Mouse (Mus musculus) hindbrain, embryonic 11.5 days (tissue): ENCODE results near the gene Sstr5. TPM values are rescaled to one million over a fixed set of nuclear protein-coding genes. Genes with fewer than 3 reads are reported as not detected.
A peak's percentile ranks its signal among the peaks of the same experiment; 100 is the strongest.

ENCODE experiments used
- ATAC-seq: fragments of 200-750 bp; cut with Nextera tagmentation; 2 replicates; pipeline ENCODE4 v1.8.0; 2017; ENCODE audit warnings: mild to moderate bottlenecking, moderate TSS enrichment, moderate library complexity; ENCODE audit not compliant: low FRiP score
- DNase-seq: peaks from one replicate; pipeline ENCODE4 v3.0.0-alpha.2; 2015; ENCODE audit warnings: low spot score
- H3K27ac ChIP-seq: fragments of 300-500 bp; sonication (generic); 2 replicates; pipeline ENCODE4 v1.5.1; 2014; ENCODE audit warnings: mild to moderate bottlenecking, low read depth, low read length
- H3K27me3 ChIP-seq: fragments of 300-500 bp; sonication (generic); 2 replicates; pipeline ENCODE4 v1.6.1; 2014; ENCODE audit warnings: mild to moderate bottlenecking, low read length, moderate library complexity, mixed read lengths; ENCODE audit not compliant: control insufficient read depth, insufficient read depth
- H3K36me3 ChIP-seq: fragments of 300-500 bp; sonication (generic); 2 replicates; pipeline ENCODE4 v1.6.1; 2014; ENCODE audit warnings: mild to moderate bottlenecking, low read length, moderate library complexity, mixed read lengths; ENCODE audit not compliant: control insufficient read depth, insufficient read depth
- H3K4me1 ChIP-seq: fragments of 300-500 bp; sonication (generic); replicated peaks from 2 replicates; pipeline ENCODE4 v1.6.1; 2014; ENCODE audit warnings: low read length, mixed read lengths; ENCODE audit not compliant: control insufficient read depth, insufficient read depth
- H3K4me2 ChIP-seq: fragments of 300-500 bp; sonication (generic); replicated peaks from 2 replicates; pipeline ENCODE4 v1.6.1; 2014; ENCODE audit warnings: mild to moderate bottlenecking, low read depth, low read length
- H3K4me3 ChIP-seq: fragments of 300-500 bp; sonication (generic); 2 replicates; pipeline ENCODE4 v1.5.1; 2014; ENCODE audit warnings: low read depth, low read length
- H3K9ac ChIP-seq: fragments of 300-500 bp; sonication (generic); 2 replicates; pipeline ENCODE4 v1.6.1; 2014; ENCODE audit warnings: low read depth, low read length
- H3K9me3 ChIP-seq: fragments of 300-500 bp; sonication (generic); 2 replicates; pipeline ENCODE4 v1.6.1; 2016; ENCODE audit warnings: low read length; ENCODE audit not compliant: control insufficient read depth
- whole genome bisulfite sequencing: fragments of 180-500 bp; shearing (Covaris S2); extraction: QIAGEN DNeasy Blood & Tissue Kit; methylation state at CpG from one replicate; pipeline ENCODE4 v1.1.7; 2014; 5-methylcytosine and 5-hydroxymethylcytosine counted together
- polyA plus RNA-seq: library from polyadenylated mRNA; unstranded; fragments of >200 nt; fragmentation: Nextera tagmentation; extraction: Ambion mirVana; gene quantifications from 2 replicates; pipeline ENCODE4 v1.2.1, GENCODE M21; 2014

Sstr5 gene
- polyA plus RNA-seq, 1 experiment from 2014 or later, result 0.12 TPM

DNA sequence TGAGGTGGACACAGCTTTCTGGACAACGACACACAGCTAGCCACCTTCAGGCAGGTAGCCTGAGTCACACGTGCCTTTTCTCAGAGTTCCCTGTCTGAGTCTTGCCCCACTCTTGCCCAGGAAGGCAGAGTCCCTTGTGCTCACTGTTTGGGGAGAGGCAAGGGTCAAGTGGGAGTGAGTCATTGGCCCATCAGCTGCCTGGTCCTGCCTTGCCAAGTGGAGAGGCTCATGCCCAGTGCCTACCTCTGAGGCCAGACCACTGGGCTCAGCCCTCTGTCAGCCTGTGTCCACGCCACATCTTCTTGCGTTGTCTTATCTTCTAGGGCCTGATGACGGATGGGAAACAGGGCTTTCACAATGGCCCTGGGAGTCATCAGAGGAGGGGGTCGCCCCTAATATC is 29.3 kb downstream of the Sstr5 start:
- ATAC-seq (no peak), DNase-seq (no peak)
- peaks cover 3% of the 10 kb centered on the region for H3K27me3 ChIP-seq

DNA sequence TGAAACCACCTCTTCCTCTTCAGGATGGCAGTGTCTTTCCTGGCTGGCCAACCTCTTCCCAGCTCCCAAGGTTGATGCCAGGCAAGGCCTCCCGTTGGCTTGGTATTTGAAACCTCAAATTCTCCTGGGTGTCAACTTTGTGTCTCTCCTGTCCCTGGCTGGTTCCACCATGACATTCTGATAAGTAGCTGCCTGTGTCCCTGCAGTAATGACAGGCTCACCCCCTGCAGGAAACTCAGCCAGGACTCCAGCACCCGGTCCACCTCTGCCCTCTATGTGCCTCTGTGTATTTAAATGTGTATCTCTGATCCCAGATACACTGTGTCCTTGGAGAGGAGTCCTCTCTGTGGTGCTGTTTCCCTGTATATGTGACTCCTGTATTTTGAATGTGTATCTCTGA is 30.8 kb downstream of the Sstr5 start:
- 81% methylated on average over 2 of the region's 2 CpGs for WGBS
- Histone ChIP-seq H3K9me3 (no peaks in the 10 kb centered on the region), H3K4me2 (no peak overlapping the region), H3K4me3 (no peak overlapping the region), H3K4me1 (peaks cover 7% of the 10 kb centered on the region), H3K27me3 (no peaks in the 10 kb centered on the region; the same call in 1 of the 2 replicates), H3K9ac (no peak overlapping the region), H3K36me3 (no peaks in the 10 kb centered on the region), H3K27ac (no peak overlapping the region)
- no peak for DNase-seq
- ATAC-seq, result no peak

More for the DNA sequence above, 29.3 kb downstream of the Sstr5 start:
- 74% methylated on average over 6 of the region's 6 CpGs for WGBS
- Histone ChIP-seq H3K9me3 (no peaks in the 10 kb centered on the region), H3K4me2 (no peak overlapping the region), H3K36me3 (no peaks in the 10 kb centered on the region), H3K9ac (no peak overlapping the region), H3K27ac (no peak overlapping the region), H3K4me1 (peaks cover 3% of the 10 kb centered on the region), H3K4me3 (no peak overlapping the region)

GRCm38 (mm10) chr17:25464091-25464490 is 33.0 kb downstream of the Sstr5 start:
- H3K9ac ChIP-seq, result no peak overlapping the region
- H3K27ac ChIP-seq, result no peak overlapping the region
- no peaks in the 10 kb centered on the region for H3K9me3 ChIP-seq
- H3K36me3 ChIP-seq, result no peaks in the 10 kb centered on the region
- H3K4me1 ChIP-seq, result peaks cover 7% of the 10 kb centered on the region
- ATAC-seq, result no peak
- no peaks in the 10 kb centered on the region for H3K27me3 ChIP-seq
- no peak for DNase-seq
- 83% methylated on average over 4 of the region's 4 CpGs for WGBS
- H3K4me3 ChIP-seq, result no peak overlapping the region
- no peak overlapping the region for H3K4me2 ChIP-seq

- Histone ChIP-seq H3K36me3 (no peaks in the 10 kb centered on the region), H3K4me3 (no peak overlapping the region), H3K9me3 (no peaks in the 10 kb centered on the region), H3K4me2 (no peak overlapping the region), H3K27me3 (no peaks in the 10 kb centered on the region), H3K9ac (no peak overlapping the region), H3K4me1 (peaks cover 7% of the 10 kb centered on the region), H3K27ac (no peak overlapping the region)
- WGBS, result 68% methylated on average over 4 of the region's 4 CpGs
- ATAC-seq, result no peak
- DNase-seq, result no peak
These were observed 33.7 kb downstream of the Sstr5 start for GRCm38 (mm10) chr17:25463326-25463945.

- ATAC-seq (peak; percentile 33; the same call in 1 of the 2 replicates), DNase-seq (peak; percentile 38)
- Histone ChIP-seq H3K9ac (peak overlapping the region; percentile 3; the same call in 1 of the 2 replicates), H3K4me3 (no peak overlapping the region), H3K4me2 (no peak overlapping the region), H3K4me1 (peaks cover 7% of the 10 kb centered on the region), H3K27ac (no peak overlapping the region), H3K36me3 (no peaks in the 10 kb centered on the region), H3K27me3 (no peaks in the 10 kb centered on the region), H3K9me3 (no peaks in the 10 kb centered on the region)
- WGBS, result 29% methylated on average over 9 of the region's 9 CpGs
These were observed 34.7 kb downstream of the Sstr5 start for GRCm38 (mm10) chr17:25462236-25462875.

DNA sequence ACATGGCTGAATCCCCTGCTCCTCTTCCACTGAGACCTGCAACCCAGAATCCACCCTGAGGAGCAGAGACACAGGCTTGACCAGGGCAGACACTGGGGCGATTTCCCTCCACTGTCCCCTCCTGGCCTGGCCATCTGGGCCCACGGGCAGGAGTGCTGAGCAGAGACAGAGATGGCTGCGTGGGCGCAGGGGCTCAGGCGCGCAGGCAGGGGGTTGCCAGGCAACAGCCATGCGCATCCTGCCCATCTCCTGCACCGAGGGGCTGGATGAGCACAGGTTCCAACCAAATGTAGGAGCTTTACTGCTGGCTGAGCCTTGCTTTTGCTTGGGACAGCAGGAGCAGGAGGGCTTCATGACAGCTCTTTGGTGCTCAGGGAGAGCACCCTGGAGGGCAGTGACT is 40.5 kb downstream of the Sstr5 start:
- WGBS, result 50% methylated on average over 8 of the region's 8 CpGs
- Histone ChIP-seq H3K27me3 (no peaks in the 10 kb centered on the region), H3K9ac (no peak overlapping the region), H3K27ac (no peak overlapping the region), H3K4me1 (no peaks in the 10 kb centered on the region), H3K36me3 (no peaks in the 10 kb centered on the region), H3K4me2 (no peak overlapping the region), H3K9me3 (no peaks in the 10 kb centered on the region), H3K4me3 (no peak overlapping the region)
- no peak for DNase-seq
- no peak for ATAC-seq

DNA sequence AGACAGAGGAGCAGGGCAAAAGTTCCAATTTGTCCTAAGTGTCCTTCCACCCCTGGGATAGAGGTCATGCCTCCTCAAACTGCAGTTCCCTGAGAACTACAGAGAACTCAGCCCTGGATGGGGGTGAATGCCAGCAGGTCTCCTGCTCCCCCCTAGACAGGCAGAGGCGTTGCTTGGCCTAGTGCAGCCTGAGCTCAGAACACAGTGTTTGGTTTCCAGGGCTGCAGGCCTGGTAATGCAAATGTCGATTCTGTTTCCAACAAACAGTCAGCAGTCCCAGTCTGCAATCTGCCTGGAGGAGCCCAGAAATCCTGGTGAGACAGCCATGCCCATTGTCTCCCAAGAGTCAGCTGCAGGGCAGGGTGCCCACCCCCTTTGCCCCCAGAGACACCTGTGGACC is 42.8 kb downstream of the Sstr5 start, which contains the start of gene Tekt4:
Gene Tekt4, plus strand, starts transcription at position 344 of the 400 bp plus-strand sequence.
- DNase-seq (no peak), ATAC-seq (no peak)
- Histone ChIP-seq H3K4me2 (no peak within 1 kb of the TSS), H3K27me3 (no peaks in the 10 kb centered on the region), H3K4me3 (no peak within 1 kb of the TSS), H3K9me3 (no peaks in the 10 kb centered on the region), H3K36me3 (no peaks in the 10 kb centered on the region), H3K27ac (no peak within 1 kb of the TSS), H3K9ac (no peak within 1 kb of the TSS), H3K4me1 (no peaks in the 10 kb centered on the region)
- 44% methylated on average over 2 of the region's 2 CpGs for WGBS

- H3K27ac ChIP-seq, result no peak overlapping the region
- H3K27me3 ChIP-seq, result no peaks in the 10 kb centered on the region
- ATAC-seq (no peak), DNase-seq (no peak)
- H3K9ac ChIP-seq, result no peak overlapping the region
- H3K4me2 ChIP-seq, result no peak overlapping the region
- H3K4me1 ChIP-seq, result no peaks in the 10 kb centered on the region
- WGBS, result 83% methylated on average over 5 of the region's 5 CpGs
- no peak overlapping the region for H3K4me3 ChIP-seq
- no peaks in the 10 kb centered on the region for H3K9me3 ChIP-seq
- no peaks in the 10 kb centered on the region for H3K36me3 ChIP-seq
These were observed 44.7 kb downstream of the Sstr5 start for GRCm38 (mm10) chr17:25452246-25452965.
